Mouse (Mus musculus): Measurements from ENCODE around the gene Cntn6. TPM values are rescaled to one million over a fixed set of nuclear protein-coding genes. Genes with fewer than 3 reads are reported as not detected.
A peak's percentile ranks its signal among the peaks of the same experiment; 100 is the strongest.

Gene Cntn6
- polyA plus RNA-seq, 1 experiment from 2014 or later: 2.5 TPM

DNA sequence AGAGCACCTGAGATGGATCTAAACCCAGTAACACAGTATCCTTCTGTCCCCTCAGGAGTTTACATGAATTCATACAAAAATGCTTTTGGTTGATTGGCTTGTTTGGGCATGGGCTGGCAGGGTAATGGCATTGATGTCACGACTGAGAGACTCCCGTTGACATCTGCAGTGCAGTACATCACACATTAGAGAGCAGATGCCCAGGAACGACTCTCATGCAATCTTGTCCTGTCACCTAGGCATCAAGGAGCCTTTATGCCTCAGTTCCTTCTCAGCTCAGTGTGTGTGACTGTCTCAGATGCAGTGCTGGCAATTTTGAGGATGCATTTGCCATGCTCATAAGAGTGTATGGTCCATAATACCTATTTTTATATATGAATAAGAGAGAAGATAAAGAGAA, 195.4 kb downstream of the Cntn6 start:
- Histone ChIP-seq H3K4me2 (ENCODE audit: low read depth, low read length, severe bottlenecking) (no peak overlapping the region), H3K27ac (ENCODE audit: low read depth, low read length) (no peak overlapping the region), H3K4me3 (ENCODE audit: low read depth, low read length) (no peak overlapping the region), H3K27me3 (ENCODE audit: control insufficient read depth, insufficient read depth, low read length) (no peaks in the 10 kb centered on the region), H3K36me3 (ENCODE audit: control insufficient read depth, insufficient read depth, low read length) (no peaks in the 10 kb centered on the region), H3K4me1 (replicated peaks; ENCODE audit: control insufficient read depth, insufficient read depth, low read length) (no peaks in the 10 kb centered on the region), H3K9me3 (ENCODE audit: control insufficient read depth, low read length) (no peaks in the 10 kb centered on the region), H3K9ac (ENCODE audit: low read length) (no peak overlapping the region)
- ATAC-seq (replicated peaks; ENCODE audit: low FRiP score): no peak
- 80% methylated on average over 3 of the region's 3 CpGs for WGBS
- DNase-seq (ENCODE audit: low spot score): no peak

DNA sequence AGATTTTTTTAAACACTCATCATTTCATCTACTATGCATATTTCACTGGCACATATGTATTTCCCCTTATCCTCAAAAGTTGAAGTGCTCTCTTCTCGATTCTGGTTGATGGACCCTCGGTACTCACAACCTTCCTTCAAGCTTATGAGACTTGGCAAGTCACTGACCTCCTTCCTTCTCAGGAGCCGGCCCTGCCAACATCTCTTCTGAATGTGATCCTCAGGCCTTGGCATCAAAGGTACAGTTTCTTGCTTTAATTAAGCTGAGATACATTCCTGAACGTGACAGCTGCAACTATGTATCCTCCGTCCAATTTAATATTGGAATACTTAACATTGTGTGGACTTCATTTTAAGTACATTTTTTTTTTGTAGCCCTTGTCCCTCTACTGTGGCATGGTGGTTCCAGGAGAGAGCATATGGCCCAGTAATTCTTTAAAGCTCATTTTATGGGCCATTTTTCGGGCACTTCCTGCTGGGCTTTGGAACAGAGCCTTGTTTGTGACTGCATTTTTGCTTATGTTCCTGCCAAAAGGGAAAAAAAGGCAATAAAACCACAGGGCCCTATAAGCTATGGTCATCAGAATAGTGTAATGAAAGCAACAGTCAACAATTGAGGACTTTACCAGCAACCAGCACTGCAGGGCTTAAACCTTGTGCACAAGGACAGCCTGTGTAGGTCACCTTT, 196.0 kb downstream of the Cntn6 start:
- Histone ChIP-seq H3K9me3 (ENCODE audit: control insufficient read depth, low read length) (no peaks in the 10 kb centered on the region), H3K4me3 (ENCODE audit: low read depth, low read length) (no peak overlapping the region), H3K4me1 (replicated peaks; ENCODE audit: control insufficient read depth, insufficient read depth, low read length) (no peaks in the 10 kb centered on the region), H3K36me3 (ENCODE audit: control insufficient read depth, insufficient read depth, low read length) (no peaks in the 10 kb centered on the region), H3K27me3 (ENCODE audit: control insufficient read depth, insufficient read depth, low read length) (no peaks in the 10 kb centered on the region), H3K4me2 (ENCODE audit: low read depth, low read length, severe bottlenecking) (no peak overlapping the region), H3K9ac (ENCODE audit: low read length) (no peak overlapping the region), H3K27ac (ENCODE audit: low read depth, low read length) (no peak overlapping the region)
- WGBS: 90% methylated on average over 6 of the region's 6 CpGs
- DNase-seq (ENCODE audit: low spot score) (no peak), ATAC-seq (replicated peaks; ENCODE audit: low FRiP score) (no peak)

DNA sequence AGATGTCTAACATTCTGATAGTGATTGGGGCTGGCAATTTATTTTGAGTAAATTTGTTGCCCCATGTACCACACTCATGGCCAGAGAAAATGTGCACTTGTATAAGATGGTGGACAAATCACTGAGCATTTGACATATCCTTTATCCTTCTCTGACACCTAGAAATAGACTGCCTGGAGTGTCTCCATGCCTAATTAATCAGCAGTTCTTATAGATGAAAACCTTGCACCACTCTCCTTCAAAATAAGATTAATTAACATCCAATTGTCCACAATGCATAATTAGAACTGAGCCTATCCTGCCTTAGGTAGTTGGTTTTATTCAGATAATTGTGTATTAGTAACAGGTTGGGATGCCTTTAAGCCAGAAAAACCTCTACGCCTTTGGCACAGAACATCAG, 236.0 kb downstream of the Cntn6 start:
- peak; percentile 71 for ATAC-seq (replicated peaks; ENCODE audit: low FRiP score)
- no peaks in the 10 kb centered on the region for H3K4me1 ChIP-seq (replicated peaks; ENCODE audit: control insufficient read depth, insufficient read depth, low read length)

DNA sequence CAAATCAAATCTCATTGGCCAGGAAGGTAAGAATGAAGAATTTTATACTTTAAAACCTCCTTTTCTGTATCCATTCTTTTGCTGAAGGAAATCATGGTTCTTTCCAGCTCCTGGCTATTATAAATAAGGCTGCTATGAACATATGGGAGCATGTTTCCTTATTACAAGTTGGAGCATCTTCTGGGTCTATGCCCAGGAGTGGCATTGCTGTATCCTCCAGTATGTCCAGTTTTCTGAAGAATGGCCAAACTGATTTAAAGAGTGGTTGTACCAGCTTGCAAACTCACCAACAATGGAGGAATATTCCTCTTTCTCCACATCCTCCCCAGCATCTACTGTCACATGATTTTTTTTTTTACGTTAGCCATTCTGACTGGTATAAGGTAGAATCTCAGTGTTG, 241.7 kb downstream of the Cntn6 start:
- Histone ChIP-seq H3K4me2 (ENCODE audit: low read depth, low read length, severe bottlenecking) (no peak overlapping the region), H3K4me3 (ENCODE audit: low read depth, low read length) (no peak overlapping the region), H3K27me3 (ENCODE audit: control insufficient read depth, insufficient read depth, low read length) (no peaks in the 10 kb centered on the region), H3K36me3 (ENCODE audit: control insufficient read depth, insufficient read depth, low read length) (no peaks in the 10 kb centered on the region), H3K9me3 (ENCODE audit: control insufficient read depth, low read length) (no peaks in the 10 kb centered on the region), H3K4me1 (replicated peaks; ENCODE audit: control insufficient read depth, insufficient read depth, low read length) (no peaks in the 10 kb centered on the region), H3K27ac (ENCODE audit: low read depth, low read length) (no peak overlapping the region), H3K9ac (ENCODE audit: low read length) (no peak overlapping the region)
- DNase-seq (ENCODE audit: low spot score): no peak
- ATAC-seq (replicated peaks; ENCODE audit: low FRiP score): no peak
- WGBS: 93% methylated on average over 1 of the region's 1 CpGs

More for the DNA sequence above, 236.0 kb downstream of the Cntn6 start:
- no peak overlapping the region for H3K27ac ChIP-seq (ENCODE audit: low read depth, low read length)
- 38% methylated on average over 1 of the region's 1 CpGs for WGBS
- no peaks in the 10 kb centered on the region for H3K36me3 ChIP-seq (ENCODE audit: control insufficient read depth, insufficient read depth, low read length)
- no peaks in the 10 kb centered on the region for H3K27me3 ChIP-seq (ENCODE audit: control insufficient read depth, insufficient read depth, low read length)
- no peak overlapping the region for H3K4me2 ChIP-seq (ENCODE audit: low read depth, low read length, severe bottlenecking)
- no peaks in the 10 kb centered on the region for H3K9me3 ChIP-seq (ENCODE audit: control insufficient read depth, low read length)
- no peak overlapping the region for H3K4me3 ChIP-seq (ENCODE audit: low read depth, low read length)
- H3K9ac ChIP-seq (ENCODE audit: low read length): no peak overlapping the region
- no peak for DNase-seq (ENCODE audit: low spot score)

DNA sequence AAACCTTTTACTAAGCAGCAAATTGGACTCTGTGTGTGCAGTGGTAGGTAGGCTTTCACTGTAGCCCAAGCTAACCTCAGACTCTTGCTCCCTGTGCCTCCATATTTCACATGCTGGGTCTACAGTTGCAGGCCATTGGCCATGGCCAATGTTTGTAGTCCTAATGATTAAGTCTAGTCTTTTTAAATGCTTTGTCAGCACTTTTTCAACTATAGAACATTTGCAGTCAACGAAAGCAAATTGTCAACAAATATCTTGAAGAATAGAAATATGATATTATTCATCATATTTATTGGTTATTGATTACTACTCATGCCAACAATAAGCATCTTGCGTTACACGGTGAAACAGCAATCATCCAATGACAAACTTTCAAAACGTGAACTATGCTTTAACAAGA, 246.4 kb downstream of the Cntn6 start:
- 91% methylated on average over 4 of the region's 4 CpGs for WGBS

DNA sequence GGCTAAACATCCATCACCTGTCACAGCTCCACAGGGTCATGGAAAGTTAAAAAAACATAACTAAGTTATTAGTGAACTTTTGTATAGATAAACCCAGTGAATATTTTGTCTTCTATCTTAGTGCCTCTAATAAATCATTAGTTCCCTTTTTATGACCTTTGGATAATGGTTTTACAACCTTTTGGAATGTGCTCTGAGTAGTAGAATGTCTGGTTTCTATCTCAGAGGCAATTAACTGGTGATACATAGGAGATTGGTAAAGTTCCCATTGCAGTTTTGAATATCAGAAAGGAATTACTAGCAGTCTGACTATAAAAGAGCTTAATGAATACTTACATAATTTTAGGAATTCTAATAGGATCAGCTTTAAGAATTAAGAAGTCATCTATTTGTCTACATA, 265.5 kb downstream of the Cntn6 start:
- H3K9me3 ChIP-seq (ENCODE audit: control insufficient read depth, low read length): no peaks in the 10 kb centered on the region
- H3K4me3 ChIP-seq (ENCODE audit: low read depth, low read length): no peak overlapping the region
- H3K4me1 ChIP-seq (replicated peaks; ENCODE audit: control insufficient read depth, insufficient read depth, low read length): no peaks in the 10 kb centered on the region
- no peak overlapping the region for H3K27ac ChIP-seq (ENCODE audit: low read depth, low read length)
- H3K9ac ChIP-seq (ENCODE audit: low read length): no peak overlapping the region
- no peak for ATAC-seq (replicated peaks; ENCODE audit: low FRiP score)
- no peak for DNase-seq (ENCODE audit: low spot score)
- H3K36me3 ChIP-seq (ENCODE audit: control insufficient read depth, insufficient read depth, low read length): no peaks in the 10 kb centered on the region
- H3K27me3 ChIP-seq (ENCODE audit: control insufficient read depth, insufficient read depth, low read length): no peaks in the 10 kb centered on the region
- H3K4me2 ChIP-seq (ENCODE audit: low read depth, low read length, severe bottlenecking): no peak overlapping the region

More for the DNA sequence above, 246.4 kb downstream of the Cntn6 start:
- Histone ChIP-seq H3K4me3 (ENCODE audit: low read depth, low read length) (no peak overlapping the region), H3K27me3 (ENCODE audit: control insufficient read depth, insufficient read depth, low read length) (no peaks in the 10 kb centered on the region), H3K27ac (ENCODE audit: low read depth, low read length) (no peak overlapping the region), H3K4me2 (ENCODE audit: low read depth, low read length, severe bottlenecking) (no peak overlapping the region), H3K4me1 (replicated peaks; ENCODE audit: control insufficient read depth, insufficient read depth, low read length) (no peaks in the 10 kb centered on the region), H3K9me3 (ENCODE audit: control insufficient read depth, low read length) (no peaks in the 10 kb centered on the region), H3K9ac (ENCODE audit: low read length) (no peak overlapping the region), H3K36me3 (ENCODE audit: control insufficient read depth, insufficient read depth, low read length) (no peaks in the 10 kb centered on the region)
- no peak for DNase-seq (ENCODE audit: low spot score)
- ATAC-seq (replicated peaks; ENCODE audit: low FRiP score): no peak

DNA sequence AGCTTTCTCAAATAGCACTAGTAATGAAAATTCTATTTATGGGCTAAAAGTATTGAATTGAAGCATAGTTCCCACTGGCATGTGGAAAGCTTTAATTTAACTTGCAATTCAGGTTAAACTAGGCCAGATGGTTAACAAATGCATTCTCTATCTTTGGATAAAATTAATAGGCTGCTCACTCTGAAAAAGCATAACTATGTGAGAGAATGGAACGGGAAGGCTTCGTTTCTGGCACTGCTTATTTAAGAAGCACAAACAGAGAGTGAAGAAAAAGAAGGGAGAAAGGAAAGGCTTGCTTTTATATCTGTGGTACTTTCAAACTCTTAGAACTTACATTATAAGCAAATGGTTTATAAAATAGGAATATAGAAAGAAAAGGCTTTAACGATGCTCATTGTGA, 268.6 kb downstream of the Cntn6 start:
- ATAC-seq (replicated peaks; ENCODE audit: low FRiP score): no peak
- H3K27ac ChIP-seq (ENCODE audit: low read depth, low read length): no peak overlapping the region
- H3K4me1 ChIP-seq (replicated peaks; ENCODE audit: control insufficient read depth, insufficient read depth, low read length): no peaks in the 10 kb centered on the region

DNA sequence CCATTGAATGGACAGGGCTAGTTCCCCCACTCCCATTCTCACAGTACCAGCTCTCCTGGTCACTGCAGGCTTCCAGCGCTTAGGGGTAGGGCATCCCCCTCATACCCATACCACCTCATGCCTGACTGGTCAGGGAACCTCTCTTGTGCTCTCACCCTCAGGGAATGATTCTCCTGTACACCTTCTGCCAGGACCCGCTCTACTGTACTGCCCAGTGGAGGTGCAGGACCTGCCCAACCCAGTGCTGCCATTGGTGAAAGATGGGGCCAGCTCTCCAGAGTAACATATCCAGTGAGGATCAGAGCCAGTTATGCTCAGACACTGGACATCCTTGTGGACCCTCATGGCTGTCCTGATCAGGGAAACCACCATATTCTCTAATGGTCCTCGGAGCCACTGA, 291.3 kb downstream of the Cntn6 start:
- Histone ChIP-seq H3K9me3 (ENCODE audit: control insufficient read depth, low read length) (no peaks in the 10 kb centered on the region), H3K4me3 (ENCODE audit: low read depth, low read length) (no peak overlapping the region), H3K4me1 (replicated peaks; ENCODE audit: control insufficient read depth, insufficient read depth, low read length) (no peaks in the 10 kb centered on the region), H3K9ac (ENCODE audit: low read length) (no peak overlapping the region), H3K4me2 (ENCODE audit: low read depth, low read length, severe bottlenecking) (no peak overlapping the region), H3K27ac (ENCODE audit: low read depth, low read length) (no peak overlapping the region), H3K27me3 (ENCODE audit: control insufficient read depth, insufficient read depth, low read length) (no peaks in the 10 kb centered on the region), H3K36me3 (ENCODE audit: control insufficient read depth, insufficient read depth, low read length) (no peaks in the 10 kb centered on the region)
- DNase-seq (ENCODE audit: low spot score) (no peak), ATAC-seq (replicated peaks; ENCODE audit: low FRiP score) (no peak)
- 88% methylated on average over 3 of the region's 3 CpGs for WGBS

More for the DNA sequence above, 268.6 kb downstream of the Cntn6 start:
- H3K36me3 ChIP-seq (ENCODE audit: control insufficient read depth, insufficient read depth, low read length): no peaks in the 10 kb centered on the region
- H3K4me2 ChIP-seq (ENCODE audit: low read depth, low read length, severe bottlenecking): no peak overlapping the region
- no peak overlapping the region for H3K4me3 ChIP-seq (ENCODE audit: low read depth, low read length)
- H3K9ac ChIP-seq (ENCODE audit: low read length): no peak overlapping the region
- no peak for DNase-seq (ENCODE audit: low spot score)
- H3K27me3 ChIP-seq (ENCODE audit: control insufficient read depth, insufficient read depth, low read length): no peaks in the 10 kb centered on the region
- H3K9me3 ChIP-seq (ENCODE audit: control insufficient read depth, low read length): no peaks in the 10 kb centered on the region
- 70% methylated on average over 3 of the region's 3 CpGs for WGBS

DNA sequence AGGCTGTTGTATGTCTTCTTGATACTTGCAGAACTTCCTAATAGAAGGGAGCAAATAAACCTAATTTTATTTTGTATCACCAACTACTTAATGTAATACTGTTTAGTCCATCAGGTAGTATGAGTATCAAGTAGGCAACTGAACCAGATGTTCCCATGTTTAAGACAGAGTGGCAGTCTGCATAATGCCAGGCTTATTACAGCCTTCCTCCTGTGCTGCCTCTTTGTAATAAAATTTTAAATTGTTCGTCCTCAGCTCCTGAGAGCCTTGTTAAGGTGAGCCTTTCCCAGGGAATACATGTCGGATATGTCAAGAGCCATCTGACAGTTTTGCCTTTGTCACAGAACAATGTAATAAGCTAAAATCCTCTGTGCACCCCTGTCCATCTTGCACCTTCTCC, 294.9 kb downstream of the Cntn6 start:
- no peak for DNase-seq (ENCODE audit: low spot score)
- WGBS: 80% methylated on average over 2 of the region's 2 CpGs

More for the DNA sequence above, 294.9 kb downstream of the Cntn6 start:
- Histone ChIP-seq H3K27ac (ENCODE audit: low read depth, low read length) (no peak overlapping the region), H3K4me2 (ENCODE audit: low read depth, low read length, severe bottlenecking) (no peak overlapping the region), H3K4me3 (ENCODE audit: low read depth, low read length) (no peak overlapping the region), H3K4me1 (replicated peaks; ENCODE audit: control insufficient read depth, insufficient read depth, low read length) (no peaks in the 10 kb centered on the region), H3K9me3 (ENCODE audit: control insufficient read depth, low read length) (no peaks in the 10 kb centered on the region), H3K27me3 (ENCODE audit: control insufficient read depth, insufficient read depth, low read length) (no peaks in the 10 kb centered on the region), H3K9ac (ENCODE audit: low read length) (no peak overlapping the region), H3K36me3 (ENCODE audit: control insufficient read depth, insufficient read depth, low read length) (no peaks in the 10 kb centered on the region)
- ATAC-seq (replicated peaks; ENCODE audit: low FRiP score): no peak
